Mouse (Mus musculus): ENCODE results near the gene A530016L24Rik. TPM values are rescaled to one million over a fixed set of nuclear protein-coding genes. Genes with fewer than 3 reads are reported as not detected.

The A530016L24Rik gene
- polyA plus RNA-seq (2015; fragmentation: Nextera tagmentation; extraction: Ambion mirVana) = 0.12 TPM in 1 of 2 replicates, not detected in the other

DNA sequence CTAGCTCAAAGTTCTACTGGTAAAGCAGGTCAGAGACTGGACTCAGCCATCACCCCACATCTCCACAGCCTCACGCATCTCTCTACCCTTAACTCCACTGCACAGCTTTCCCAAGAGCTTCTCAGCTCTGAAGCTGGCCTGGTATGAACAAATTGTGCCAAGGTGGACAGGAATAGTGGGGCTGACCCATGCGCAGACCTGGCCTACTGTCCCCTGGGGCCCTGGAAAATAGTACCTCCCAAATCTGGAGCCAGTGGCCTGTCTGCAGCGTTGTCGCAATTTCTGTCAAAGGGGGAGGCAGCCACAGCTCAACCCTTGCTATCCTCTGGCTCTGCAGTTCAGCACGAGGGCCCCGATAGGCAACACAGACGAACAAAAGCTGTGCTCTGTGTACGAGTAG, at the start of gene A530016L24Rik:
TSS of gene A530016L24Rik (plus strand) at position 315 of the 400 bp plus-strand sequence.
- H3K4me3 ChIP-seq = no peak within 1 kb of the TSS
- H3K9me3 ChIP-seq = no peaks in the 10 kb centered on the region
- H3K4me2 ChIP-seq = no peak within 1 kb of the TSS
- no peaks in the 10 kb centered on the region for H3K36me3 ChIP-seq
- H3K4me1 ChIP-seq (replicated peaks) = peaks cover 21% of the 10 kb centered on the region
- WGBS = 87% methylated on average over 8 of the region's 8 CpGs
- H3K27ac ChIP-seq = no peak within 1 kb of the TSS
- no peak for ATAC-seq (ENCODE audit: low FRiP score)
- 0 out of 2 replicates have a peak, but pooled peaks cover 6% of the 10 kb centered on the region for H3K27me3 ChIP-seq
- no peak within 1 kb of the TSS for H3K9ac ChIP-seq

DNA sequence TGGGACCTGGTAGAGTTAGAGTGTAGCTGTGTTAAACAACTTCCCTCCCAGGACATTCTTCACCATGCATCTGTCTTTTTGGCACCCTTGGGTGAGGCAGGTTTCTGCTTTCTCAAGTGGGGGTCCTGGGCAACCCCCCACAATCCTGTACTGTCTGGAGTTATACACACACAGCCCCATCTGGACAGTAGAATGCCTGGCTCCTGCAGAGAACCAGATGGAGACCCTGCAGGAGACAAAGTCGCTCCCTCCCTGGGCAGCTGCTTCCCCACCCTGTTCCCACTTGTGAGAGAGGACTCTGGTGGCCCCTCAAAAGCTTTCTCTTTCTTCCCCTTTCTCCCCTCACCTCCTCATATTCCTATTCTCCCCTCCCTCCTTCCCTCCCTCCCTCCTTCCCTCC, 49.3 kb upstream of the A530016L24Rik start:
- Histone ChIP-seq H3K4me3 (no peak overlapping the region), H3K27ac (no peak overlapping the region), H3K9me3 (peaks cover 6% of the 10 kb centered on the region; the same call in 1 of the 2 replicates), H3K9ac (no peak overlapping the region), H3K27me3 (peaks cover 34% of the 10 kb centered on the region), H3K4me1 (replicated peaks) (peaks cover 10% of the 10 kb centered on the region), H3K4me2 (no peak overlapping the region), H3K36me3 (no peaks in the 10 kb centered on the region)
- ATAC-seq (ENCODE audit: low FRiP score) = no peak
- WGBS = 39% methylated on average over 1 of the region's 1 CpGs

DNA sequence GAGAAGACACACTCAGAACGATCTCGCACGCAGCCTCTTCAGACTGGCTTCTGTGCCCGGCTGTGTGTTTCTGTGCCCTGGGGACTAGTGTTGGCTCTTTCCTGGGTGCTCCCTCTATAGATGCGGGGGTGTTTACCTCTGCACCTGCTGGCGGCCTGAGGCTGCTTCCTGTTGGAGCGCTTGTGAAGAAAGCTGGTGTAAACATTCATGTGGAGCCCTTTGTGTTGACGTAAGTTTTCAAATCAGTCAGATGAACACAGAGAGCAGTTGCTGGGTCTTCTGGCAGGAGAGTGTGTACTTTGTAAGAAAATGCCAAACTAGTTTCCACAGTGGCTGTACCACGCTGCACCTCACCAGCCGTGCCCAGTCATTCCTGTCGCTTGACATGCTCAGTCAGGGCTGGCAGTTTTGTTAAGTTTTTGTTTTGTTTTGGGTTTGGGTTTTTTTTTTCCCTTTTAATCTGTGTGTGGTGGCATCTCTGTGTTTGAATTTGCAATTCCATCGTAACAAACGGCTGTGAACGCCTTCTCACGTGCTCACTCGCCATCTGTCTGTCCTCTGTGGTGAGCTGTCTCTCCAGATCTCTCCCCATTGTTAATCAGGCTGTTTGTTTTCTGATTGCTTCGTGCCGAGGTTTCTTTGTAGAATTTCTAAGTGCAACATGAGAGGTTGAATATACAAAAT, 40.0 kb upstream of the A530016L24Rik start:
- H3K4me1 ChIP-seq (replicated peaks) = peaks cover 22% of the 10 kb centered on the region
- peaks cover 12% of the 10 kb centered on the region; the same call in 1 of the 2 replicates for H3K9me3 ChIP-seq
- WGBS = 54% methylated on average over 18 of the region's 18 CpGs
- H3K27ac ChIP-seq = no peak overlapping the region
- ATAC-seq (ENCODE audit: low FRiP score) = no peak
- no peaks in the 10 kb centered on the region for H3K36me3 ChIP-seq
- H3K27me3 ChIP-seq = 0 out of 2 replicates have a peak, but pooled peaks cover 5% of the 10 kb centered on the region
- H3K4me3 ChIP-seq = no peak overlapping the region
- H3K4me2 ChIP-seq = no peak overlapping the region
- no peak overlapping the region for H3K9ac ChIP-seq

DNA sequence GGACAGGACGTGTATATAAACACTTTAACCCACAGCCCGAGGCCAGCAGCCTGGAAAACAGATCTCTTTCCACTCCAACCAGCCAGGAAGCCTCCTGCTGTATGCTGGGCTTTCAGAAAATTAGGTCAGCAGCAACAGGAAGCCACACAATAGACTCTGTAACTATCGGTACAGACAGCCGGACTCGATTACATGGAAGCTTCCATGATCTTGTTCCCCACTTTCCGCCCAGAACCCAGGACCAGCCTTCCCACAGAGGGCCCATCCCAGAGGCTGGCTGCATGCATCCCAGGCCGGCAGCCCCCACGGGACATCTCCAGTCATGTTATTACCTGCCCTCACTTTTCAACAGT, 39.4 kb upstream of the A530016L24Rik start:
- Histone ChIP-seq H3K4me3 (no peak overlapping the region), H3K9ac (no peak overlapping the region), H3K9me3 (peaks cover 9% of the 10 kb centered on the region; the same call in 1 of the 2 replicates), H3K4me2 (no peak overlapping the region), H3K27me3 (peaks cover 6% of the 10 kb centered on the region; the same call in 1 of the 2 replicates), H3K4me1 (replicated peaks) (peaks cover 22% of the 10 kb centered on the region), H3K27ac (0 out of 2 replicates have a peak overlapping the region, but pooled peaks have one; percentile 36), H3K36me3 (no peaks in the 10 kb centered on the region)
- no peak for ATAC-seq (ENCODE audit: low FRiP score)
- 57% methylated on average over 8 of the region's 8 CpGs for WGBS

DNA sequence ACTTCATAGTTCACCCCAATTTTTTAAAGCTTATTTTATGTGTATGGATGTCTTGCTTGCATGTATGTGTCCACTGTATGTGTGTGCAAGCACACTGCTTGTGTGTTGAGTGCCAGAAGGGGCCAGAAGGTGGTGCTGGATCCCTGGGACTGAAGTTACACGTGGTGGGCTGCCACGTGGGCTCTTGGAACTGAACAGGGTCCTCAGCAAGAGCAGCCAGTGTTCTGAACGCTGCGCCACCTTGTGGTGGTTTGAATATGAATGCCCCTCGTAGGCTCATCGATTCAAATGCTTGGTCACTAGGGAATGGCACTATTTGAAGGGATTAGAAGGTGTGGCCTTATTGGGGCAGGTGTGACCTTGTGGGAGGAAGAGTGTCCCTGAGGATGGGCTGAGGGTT, 38.4 kb upstream of the A530016L24Rik start:
- Histone ChIP-seq H3K4me1 (replicated peaks) (peaks cover 22% of the 10 kb centered on the region), H3K9me3 (peaks cover 9% of the 10 kb centered on the region; the same call in 1 of the 2 replicates), H3K27me3 (peaks cover 8% of the 10 kb centered on the region; the same call in 1 of the 2 replicates), H3K4me3 (no peak overlapping the region), H3K4me2 (no peak overlapping the region), H3K27ac (no peak overlapping the region), H3K9ac (no peak overlapping the region), H3K36me3 (no peaks in the 10 kb centered on the region)
- ATAC-seq (ENCODE audit: low FRiP score) = no peak
- WGBS = 21% methylated on average over 6 of the region's 6 CpGs

DNA sequence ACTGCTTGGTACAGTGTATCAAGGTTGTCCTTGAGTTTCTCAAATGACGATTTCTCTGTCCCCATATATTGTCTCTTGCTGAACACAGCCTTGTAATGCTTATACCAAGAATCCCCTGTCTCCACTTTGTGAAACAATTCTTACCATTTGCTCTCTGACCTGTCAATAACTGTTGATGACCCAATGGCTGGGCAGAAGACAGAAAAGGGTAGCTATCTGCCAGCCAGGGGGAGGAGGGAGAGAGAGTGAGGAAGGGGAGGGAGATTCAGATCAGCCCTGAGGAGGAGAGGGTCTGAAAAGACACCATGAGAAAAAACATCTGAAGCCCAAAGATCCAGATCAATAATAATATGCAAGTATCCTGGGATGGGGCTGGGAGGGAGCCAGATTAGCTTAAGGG, 37.9 kb upstream of the A530016L24Rik start:
- Histone ChIP-seq H3K4me3 (no peak overlapping the region), H3K27ac (no peak overlapping the region), H3K9ac (no peak overlapping the region), H3K9me3 (peaks cover 7% of the 10 kb centered on the region; the same call in 1 of the 2 replicates), H3K36me3 (no peaks in the 10 kb centered on the region), H3K27me3 (peaks cover 13% of the 10 kb centered on the region), H3K4me1 (replicated peaks) (peaks cover 22% of the 10 kb centered on the region), H3K4me2 (no peak overlapping the region)
- 83% methylated on average over 1 of the region's 1 CpGs for WGBS
- ATAC-seq (ENCODE audit: low FRiP score) = 0 out of 2 replicates have a peak, but pooled peaks have one; percentile 36

DNA sequence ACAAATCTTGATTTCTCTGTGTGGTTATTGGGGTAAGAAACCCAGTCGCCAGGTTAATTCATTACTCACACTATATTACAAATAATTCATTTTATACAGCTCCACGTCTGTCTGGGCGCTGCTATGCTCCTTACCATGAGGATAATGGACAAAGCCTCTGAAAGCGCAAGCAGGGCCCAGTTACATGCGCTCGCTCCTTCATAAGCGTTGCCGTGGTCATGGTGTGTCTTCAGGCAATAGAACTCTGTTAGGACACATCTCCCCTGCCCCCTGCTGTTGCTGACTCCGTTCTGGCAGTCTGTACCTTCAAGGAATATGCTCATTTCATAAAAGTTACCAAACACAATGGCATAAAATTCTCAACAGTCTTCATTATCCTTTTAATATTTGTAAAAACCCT, 37.4 kb upstream of the A530016L24Rik start:
- peaks cover 15% of the 10 kb centered on the region for H3K27me3 ChIP-seq
- peaks cover 22% of the 10 kb centered on the region for H3K4me1 ChIP-seq (replicated peaks)
- no peak overlapping the region for H3K4me3 ChIP-seq
- 72% methylated on average over 9 of the region's 9 CpGs for WGBS
- H3K4me2 ChIP-seq = no peak overlapping the region
- no peak overlapping the region for H3K9ac ChIP-seq
- peaks cover 3% of the 10 kb centered on the region; the same call in 1 of the 2 replicates for H3K9me3 ChIP-seq
- no peaks in the 10 kb centered on the region for H3K36me3 ChIP-seq
- ATAC-seq (ENCODE audit: low FRiP score) = no peak
- H3K27ac ChIP-seq = no peak overlapping the region

DNA sequence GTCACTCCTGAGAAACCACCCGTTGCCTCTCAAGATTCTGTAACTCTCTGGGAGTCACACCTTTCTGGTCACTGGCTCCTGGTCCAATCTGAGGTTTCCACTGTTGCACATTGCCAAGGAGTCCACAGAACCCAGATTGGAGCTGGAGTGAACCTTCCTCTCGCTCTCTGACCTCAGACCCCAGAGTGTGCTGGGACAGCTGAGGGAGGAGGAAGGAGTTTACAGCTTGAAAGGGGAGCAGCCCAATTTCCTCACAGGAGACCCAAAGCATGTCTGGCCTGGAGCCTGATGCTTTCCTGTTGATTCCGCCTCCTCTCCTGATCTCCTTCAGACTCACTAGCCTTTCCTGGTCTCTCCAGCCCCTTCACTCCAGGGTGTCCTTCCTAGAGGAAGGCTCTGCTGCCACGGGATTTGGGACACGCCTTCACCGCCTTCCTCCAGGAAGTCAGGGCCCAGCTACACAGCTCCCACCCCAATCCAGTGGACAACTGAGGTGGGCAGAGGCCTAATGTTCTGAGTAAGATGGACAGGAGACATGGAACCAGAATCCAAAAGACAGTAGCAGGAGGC, 33.0 kb upstream of the A530016L24Rik start:
- H3K36me3 ChIP-seq = no peaks in the 10 kb centered on the region
- H3K27me3 ChIP-seq = peaks cover 33% of the 10 kb centered on the region
- H3K9ac ChIP-seq = no peak overlapping the region
- H3K4me2 ChIP-seq = no peak overlapping the region
- no peak for ATAC-seq (ENCODE audit: low FRiP score)
- 80% methylated on average over 6 of the region's 6 CpGs for WGBS
- H3K27ac ChIP-seq = no peak overlapping the region
- H3K4me3 ChIP-seq = no peak overlapping the region
- H3K9me3 ChIP-seq = no peaks in the 10 kb centered on the region
- peaks cover 20% of the 10 kb centered on the region for H3K4me1 ChIP-seq (replicated peaks)

DNA sequence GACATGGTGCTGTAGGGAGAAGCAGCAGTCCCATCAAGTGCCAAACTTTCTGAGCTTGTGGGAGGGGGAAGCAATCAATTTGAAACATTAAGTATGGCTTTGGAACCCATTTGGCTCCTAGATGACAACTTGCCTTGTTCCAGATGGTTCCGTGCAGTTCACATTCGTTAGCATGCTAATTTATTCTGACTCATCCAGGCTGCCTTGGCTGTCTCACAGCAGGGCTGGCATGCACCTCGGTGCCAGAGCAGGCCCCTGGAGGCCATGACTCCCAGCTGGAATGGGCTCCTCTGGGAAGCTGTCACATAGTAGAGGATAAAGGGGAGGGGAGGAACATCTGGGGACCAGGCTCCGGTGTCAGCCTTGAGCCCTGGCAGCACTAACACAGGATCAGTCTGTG, 31.4 kb upstream of the A530016L24Rik start:
- Histone ChIP-seq H3K27me3 (peaks cover 33% of the 10 kb centered on the region), H3K36me3 (no peaks in the 10 kb centered on the region), H3K27ac (peak overlapping the region; percentile 31; the same call in 1 of the 2 replicates), H3K9ac (no peak overlapping the region), H3K4me1 (replicated peaks) (peaks cover 29% of the 10 kb centered on the region), H3K4me3 (no peak overlapping the region), H3K9me3 (no peaks in the 10 kb centered on the region), H3K4me2 (no peak overlapping the region)
- 12% methylated on average over 4 of the region's 4 CpGs for WGBS
- peak; percentile 61; the same call in 1 of the 2 replicates for ATAC-seq (ENCODE audit: low FRiP score)

DNA sequence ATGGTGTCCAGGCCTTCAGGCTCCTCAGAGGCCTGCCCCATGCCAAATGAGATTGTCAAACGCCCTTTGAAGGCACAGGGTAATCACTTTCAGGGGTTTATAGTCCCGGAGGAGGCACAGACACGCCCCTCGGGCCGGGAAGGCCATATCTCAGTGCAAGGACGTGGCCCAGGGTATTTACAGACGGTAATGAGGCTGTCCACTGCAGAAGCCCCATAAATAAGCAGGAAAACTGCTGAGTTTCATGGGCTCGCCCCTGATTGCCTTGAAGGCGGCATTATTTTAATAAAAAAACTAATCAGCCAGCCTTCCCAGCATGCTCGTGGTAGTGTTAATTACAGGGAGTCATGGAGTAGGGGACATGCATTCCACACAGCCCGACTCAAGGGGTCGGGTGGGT, 26.8 kb upstream of the A530016L24Rik start:
- WGBS = 37% methylated on average over 12 of the region's 12 CpGs
- ATAC-seq (ENCODE audit: low FRiP score) = no peak
- Histone ChIP-seq H3K27me3 (peaks cover 34% of the 10 kb centered on the region), H3K4me3 (no peak overlapping the region), H3K9ac (no peak overlapping the region), H3K27ac (no peak overlapping the region; the same call in 1 of the 2 replicates), H3K4me2 (no peak overlapping the region), H3K36me3 (no peaks in the 10 kb centered on the region), H3K9me3 (no peaks in the 10 kb centered on the region), H3K4me1 (replicated peaks) (peaks cover 39% of the 10 kb centered on the region)

DNA sequence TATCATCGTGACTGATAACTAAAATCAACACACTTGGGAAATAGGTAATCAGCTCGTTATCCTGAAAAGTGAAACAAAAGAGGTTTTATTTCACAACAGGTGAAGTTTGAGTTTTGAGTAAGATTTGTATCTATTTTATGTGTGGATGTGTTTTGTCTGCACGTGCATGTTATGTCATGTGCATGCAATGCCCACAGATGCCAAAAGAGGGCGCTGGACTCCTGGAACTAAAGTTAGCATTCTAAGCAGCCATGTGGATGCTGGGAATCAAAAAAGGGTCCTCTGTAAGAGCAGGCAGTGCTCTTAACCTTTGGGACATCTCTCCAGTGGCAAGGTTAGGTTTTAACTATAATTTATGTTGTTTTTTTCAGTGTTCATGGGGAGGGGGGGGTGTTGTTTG, 26.0 kb upstream of the A530016L24Rik start:
- H3K4me1 ChIP-seq (replicated peaks) = peaks cover 34% of the 10 kb centered on the region
- no peak overlapping the region for H3K4me2 ChIP-seq
- H3K4me3 ChIP-seq = no peak overlapping the region
- no peak for ATAC-seq (ENCODE audit: low FRiP score)
- H3K27ac ChIP-seq = no peak overlapping the region
- WGBS = 83% methylated on average over 4 of the region's 4 CpGs
- no peak overlapping the region for H3K9ac ChIP-seq
- no peaks in the 10 kb centered on the region for H3K36me3 ChIP-seq
- peaks cover 40% of the 10 kb centered on the region for H3K27me3 ChIP-seq
- H3K9me3 ChIP-seq = no peaks in the 10 kb centered on the region

DNA sequence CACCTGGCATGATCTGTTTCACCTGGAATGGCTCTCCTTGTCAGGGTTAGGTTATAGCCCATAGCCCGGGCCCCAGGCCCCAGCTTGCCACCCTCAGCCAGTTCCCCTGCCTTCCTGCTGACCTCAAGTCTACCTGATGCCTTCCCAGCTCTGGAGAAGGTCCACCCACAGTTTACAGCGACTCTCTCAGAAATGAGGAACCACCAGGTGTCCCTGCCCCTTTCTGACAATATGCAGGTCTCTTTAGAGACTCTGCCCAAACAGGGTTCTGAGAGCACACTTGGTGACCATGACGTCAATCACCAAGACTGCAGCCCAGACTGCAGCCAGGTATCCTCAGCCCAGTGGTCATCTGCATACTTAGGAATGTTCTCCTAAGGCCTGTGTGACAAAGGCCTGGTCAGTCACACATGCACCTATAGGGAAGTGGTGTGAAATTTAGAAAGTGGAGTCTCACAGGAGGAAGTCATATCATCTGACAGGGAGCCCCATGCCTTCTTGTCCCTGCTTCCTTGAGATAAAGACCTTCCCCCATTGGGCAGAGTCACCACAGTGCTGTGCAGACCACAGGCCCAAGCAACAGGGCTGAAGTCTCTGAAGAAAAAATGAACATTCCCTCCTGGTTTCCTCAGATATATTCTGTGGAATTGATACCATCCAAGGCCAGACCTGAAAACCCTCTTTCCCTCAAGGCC, 25.4 kb upstream of the A530016L24Rik start:
- Histone ChIP-seq H3K27me3 (peaks cover 38% of the 10 kb centered on the region), H3K27ac (no peak overlapping the region), H3K9ac (no peak overlapping the region), H3K4me2 (no peak overlapping the region), H3K36me3 (no peaks in the 10 kb centered on the region), H3K4me3 (no peak overlapping the region), H3K9me3 (no peaks in the 10 kb centered on the region), H3K4me1 (replicated peaks) (peaks cover 28% of the 10 kb centered on the region)
- ATAC-seq (ENCODE audit: low FRiP score) = no peak
- WGBS = 84% methylated on average over 3 of the region's 3 CpGs
